25 mouse cellular contexts compared by ENCODE assay signal in genomic region chr6:134677504-134677903, GRCm38 (mm10). TPM values are rescaled to one million over a fixed set of nuclear protein-coding genes. Genes with fewer than 3 reads are reported as not detected.
DNase-seq lines count a peak whose midpoint lies in the region; ATAC-seq and TF ChIP-seq lines count a peak whose summit lies in the region.
"Had no signal": no experiment of that assay in that cellular context is flagged by ENCODE, and none has a peak within 500 bp of the region (broad histone marks: within the 10 kb centered on the region; RNA-seq: fewer than 3 reads in every experiment).

No protein-coding gene starts in this region.

- TF ChIP-seq CTCF in stomach, postnatal 0 days (IDR thresholded peaks at IDR 0.05; ENCODE audit: low read depth), result no peak
- TF ChIP-seq CTCF in forebrain, postnatal 0 days (IDR thresholded peaks at IDR 0.05; ENCODE audit: low read depth), result no peak

- H3K9me3 ChIP-seq in stomach, embryonic 16.5 days (replicated peaks; ENCODE audit: control insufficient read depth, low read length), result no peaks in the 10 kb centered on the region
- no peaks in the 10 kb centered on the region for H3K9me3 ChIP-seq in stomach, postnatal 0 days (ENCODE audit: control insufficient read depth, low read length)
- no peaks in the 10 kb centered on the region for H3K9me3 ChIP-seq in intestine, embryonic 16.5 days (ENCODE audit: control insufficient read depth, low read length)
- H3K9me3 ChIP-seq in forebrain, postnatal 0 days (ENCODE audit: low read length), result no peaks in the 10 kb centered on the region
- H3K9me3 ChIP-seq: embryonic facial prominence, embryonic 10.5 days; embryonic facial prominence, embryonic 13.5 days; forebrain, embryonic 12.5 days; forebrain, embryonic 15.5 days; hindbrain, embryonic 12.5 days; hindbrain, embryonic 15.5 days had no signal

- no peak overlapping the region for H3K9ac ChIP-seq in stomach, embryonic 16.5 days (ENCODE audit: low read length)
- H3K9ac ChIP-seq in stomach, postnatal 0 days (ENCODE audit: low read length), result no peak overlapping the region
- H3K9ac ChIP-seq in intestine, embryonic 16.5 days (ENCODE audit: low read depth, low read length), result no peak overlapping the region
- no peak overlapping the region for H3K9ac ChIP-seq in forebrain, postnatal 0 days
- H3K9ac ChIP-seq: embryonic facial prominence, embryonic 13.5 days; forebrain, embryonic 12.5 days; forebrain, embryonic 15.5 days; hindbrain, embryonic 12.5 days; hindbrain, embryonic 15.5 days had no signal

- no peak for TF ChIP-seq EP300 in stomach, postnatal 0 days (optimal IDR thresholded peaks at IDR 0.05)

- no peaks in the 10 kb centered on the region for H3K36me3 ChIP-seq in stomach, embryonic 16.5 days (ENCODE audit: control insufficient read depth, insufficient read depth, low read length)
- H3K36me3 ChIP-seq in stomach, postnatal 0 days (ENCODE audit: control insufficient read depth, insufficient read depth, low read length), result no peaks in the 10 kb centered on the region
- H3K36me3 ChIP-seq in intestine, embryonic 16.5 days (ENCODE audit: control insufficient read depth, insufficient read depth, low read length), result no peaks in the 10 kb centered on the region
- H3K36me3 ChIP-seq in forebrain, postnatal 0 days (ENCODE audit: insufficient read depth), result no peaks in the 10 kb centered on the region
- H3K36me3 ChIP-seq: embryonic facial prominence, embryonic 10.5 days; embryonic facial prominence, embryonic 13.5 days; forebrain, embryonic 12.5 days; forebrain, embryonic 15.5 days; hindbrain, embryonic 12.5 days; hindbrain, embryonic 15.5 days had no signal

- H3K4me1 ChIP-seq in stomach, embryonic 16.5 days (ENCODE audit: control insufficient read depth, insufficient read depth, low read length), result peaks cover 6% of the 10 kb centered on the region; the same call in 1 of the 2 replicates
- H3K4me1 ChIP-seq in stomach, postnatal 0 days (replicated peaks; ENCODE audit: control insufficient read depth, insufficient read depth), result no peaks in the 10 kb centered on the region
- H3K4me1 ChIP-seq in intestine, embryonic 16.5 days (ENCODE audit: control insufficient read depth, insufficient read depth, low read length), result peaks cover 6% of the 10 kb centered on the region
- H3K4me1 ChIP-seq in forebrain, postnatal 0 days (ENCODE audit: insufficient read depth), result no peaks in the 10 kb centered on the region
- H3K4me1 ChIP-seq: embryonic facial prominence, embryonic 10.5 days; embryonic facial prominence, embryonic 13.5 days; forebrain, embryonic 15.5 days; hindbrain, embryonic 12.5 days; hindbrain, embryonic 15.5 days had no signal

- H3K27ac ChIP-seq in stomach, embryonic 16.5 days (ENCODE audit: low read length), result peak overlapping the region; percentile 43
- no peak overlapping the region for H3K27ac ChIP-seq in stomach, postnatal 0 days (replicated peaks)
- H3K27ac ChIP-seq in intestine, embryonic 16.5 days (ENCODE audit: low read length), result peak overlapping the region; percentile 65
- no peak overlapping the region for H3K27ac ChIP-seq in forebrain, postnatal 0 days (ENCODE audit: low read depth, low read length)
- H3K27ac ChIP-seq: embryonic facial prominence, embryonic 10.5 days; embryonic facial prominence, embryonic 13.5 days; forebrain, embryonic 12.5 days; forebrain, embryonic 15.5 days; hindbrain, embryonic 12.5 days; hindbrain, embryonic 15.5 days had no signal

- H3K4me2 ChIP-seq in stomach, embryonic 16.5 days (ENCODE audit: low read depth, low read length), result no peak overlapping the region
- no peak overlapping the region for H3K4me2 ChIP-seq in stomach, postnatal 0 days (replicated peaks; ENCODE audit: low read depth)
- no peak overlapping the region for H3K4me2 ChIP-seq in intestine, embryonic 16.5 days (ENCODE audit: low read depth, low read length)
- H3K4me2 ChIP-seq in forebrain, postnatal 0 days (ENCODE audit: low read depth), result no peak overlapping the region
- H3K4me2 ChIP-seq: embryonic facial prominence, embryonic 13.5 days; forebrain, embryonic 12.5 days; forebrain, embryonic 15.5 days; heart, embryonic 11.5 days; hindbrain, embryonic 12.5 days; hindbrain, embryonic 15.5 days had no signal

- no peak overlapping the region for H3K4me3 ChIP-seq in stomach, embryonic 16.5 days (replicated peaks; ENCODE audit: low read length)
- H3K4me3 ChIP-seq in stomach, postnatal 0 days (ENCODE audit: low read depth, low read length), result no peak overlapping the region
- H3K4me3 ChIP-seq in intestine, embryonic 16.5 days (ENCODE audit: low read length), result no peak overlapping the region
- no peak overlapping the region for H3K4me3 ChIP-seq in forebrain, postnatal 0 days (ENCODE audit: low read depth, low read length)
- H3K4me3 ChIP-seq: embryonic facial prominence, embryonic 10.5 days; embryonic facial prominence, embryonic 13.5 days; erythroblast, embryonic 14.5 days; forebrain, embryonic 12.5 days; forebrain, embryonic 15.5 days; hindbrain, embryonic 12.5 days; hindbrain, embryonic 15.5 days had no signal

- WGBS in stomach, embryonic 16.5 days, result 51% methylated on average over 4 of the region's 4 CpGs
- WGBS in stomach, postnatal 0 days, result 58% methylated on average over 4 of the region's 4 CpGs
- WGBS in intestine, embryonic 16.5 days, result 56% methylated on average over 4 of the region's 4 CpGs
- 82% methylated on average over 4 of the region's 4 CpGs for whole genome bisulfite sequencing in forebrain, postnatal 0 days

- no peaks in the 10 kb centered on the region for H3K27me3 ChIP-seq in stomach, embryonic 16.5 days (ENCODE audit: control insufficient read depth, insufficient read depth, low read length)
- H3K27me3 ChIP-seq in stomach, postnatal 0 days (ENCODE audit: control insufficient read depth, insufficient read depth, low read length), result no peaks in the 10 kb centered on the region
- H3K27me3 ChIP-seq in intestine, embryonic 16.5 days (replicated peaks; ENCODE audit: control insufficient read depth, insufficient read depth, low read length), result no peaks in the 10 kb centered on the region
- no peaks in the 10 kb centered on the region for H3K27me3 ChIP-seq in forebrain, postnatal 0 days (ENCODE audit: insufficient read depth, low read length)
- H3K27me3 ChIP-seq: embryonic facial prominence, embryonic 13.5 days; forebrain, embryonic 12.5 days; forebrain, embryonic 15.5 days; hindbrain, embryonic 12.5 days; hindbrain, embryonic 15.5 days; Patski had no signal

- DNase-seq in frontal cortex, postnatal 10 days (ENCODE audit: low spot score in 2 of 2), result no peak
- no peak for DNase-seq in stomach, postnatal 0 days (ENCODE audit: low spot score)
- DNase-seq in forebrain, postnatal 0 days, result no peak
- no peak for DNase-seq in ovary, postnatal 36 days (ENCODE audit: low spot score)
- no peak for DNase-seq in gastrocnemius, postnatal 25 days
- DNase-seq: adrenal gland, postnatal 10 days; cerebellum, adult 11-12 months; cerebellum, adult 8-10 months; cerebellum, postnatal 10 days; cerebellum, postnatal 36 days; embryo, embryonic 11 days; gastrocnemius, postnatal 10 days; heart, adult 11 months had no signal

- peak; percentile 93 for ATAC-seq in frontal cortex, adult (ENCODE audit: low TSS enrichment)
- ATAC-seq in stomach, embryonic 16.5 days (ENCODE audit: insufficient read depth, low FRiP score), result no peak
- no peak for ATAC-seq in stomach, postnatal 0 days (ENCODE audit: low FRiP score, low TSS enrichment)
- no peak; the same call in none of the 2 replicates for ATAC-seq in intestine, embryonic 16.5 days
- ATAC-seq in forebrain, postnatal 0 days, result no peak
- ATAC-seq: forebrain, embryonic 15.5 days; Patski had no signal

RNA-seq across cellular contexts. Expression of gene Borcs5, which starts 38.2 kb away (rescaled TPM):
- polyA plus RNA-seq in stomach, embryonic 16.5 days (2015; fragmentation: Nextera tagmentation; extraction: Ambion mirVana), result 16.5 and 17.7 TPM in 2 replicates
- 17.7 and 20.7 TPM in 2 replicates for polyA plus RNA-seq in stomach, postnatal 0 days (2015; fragmentation: Nextera tagmentation; extraction: Ambion mirVana)
- polyA plus RNA-seq in intestine, embryonic 16.5 days (2015; fragmentation: Nextera tagmentation; extraction: Ambion mirVana), result 16.3 and 17.6 TPM in 2 replicates
- 37.4 and 41.2 TPM in 2 replicates for total RNA-seq in forebrain, postnatal 0 days (2014; rRNA removed)
- polyA plus RNA-seq in forebrain, postnatal 0 days (2015; fragmentation: Nextera tagmentation; extraction: Ambion mirVana), result 42.6 and 44.2 TPM in 2 replicates
- 10 to 100 TPM; 11.3 to 14.0 TPM for total RNA-seq in gastrocnemius, postnatal 25 days (2021)

RNA-seq across cellular contexts. Expression of gene Mansc1, which starts 45.2 kb away (rescaled TPM):
- polyA plus RNA-seq in stomach, embryonic 16.5 days (2015; fragmentation: Nextera tagmentation; extraction: Ambion mirVana), result 9.9 and 13.5 TPM in 2 replicates
- polyA plus RNA-seq in stomach, postnatal 0 days (2015; fragmentation: Nextera tagmentation; extraction: Ambion mirVana), result 17.1 and 18.2 TPM in 2 replicates
- polyA plus RNA-seq in intestine, embryonic 16.5 days (2015; fragmentation: Nextera tagmentation; extraction: Ambion mirVana), result 6.2 and 7.6 TPM in 2 replicates
- total RNA-seq in forebrain, postnatal 0 days (2014; rRNA removed), result 1.2 and 2.8 TPM in 2 replicates
- polyA plus RNA-seq in forebrain, postnatal 0 days (2015; fragmentation: Nextera tagmentation; extraction: Ambion mirVana), result 1.4 and 1.9 TPM in 2 replicates
- total RNA-seq in gastrocnemius, postnatal 25 days (2021), result 1 to 10 TPM; 1.3 TPM
- polyA plus RNA-seq: erythroblast, embryonic 14.5 days; Patski had no signal

Comparison
In these comparisons a context has a peak if more than half of its experiments do, and no peak if none do; other contexts are left out.
1. H3K27ac ChIP-seq: peak in stomach, embryonic 16.5 days (single experiment) and intestine, embryonic 16.5 days (single experiment); none in stomach, postnatal 0 days (single experiment) and forebrain, postnatal 0 days (single experiment).